ENCODE assay signal across 27 mouse cellular contexts in genomic region chr17:67888081-67888480, GRCm38 (mm10).
"Had no signal": no experiment of that assay in that cellular context is flagged by ENCODE, and none has a peak within 500 bp of the region (broad histone marks: within the 10 kb centered on the region; RNA-seq: fewer than 3 reads in every experiment).

No protein-coding gene starts in this region.

- H3K4me1 ChIP-seq: hindbrain, embryonic 10.5 days; hindbrain, embryonic 12.5 days; intestine, embryonic 15.5 days; limb, embryonic 13.5 days; limb, embryonic 15.5 days; liver, embryonic 12.5 days had no signal

- H3K9me3 ChIP-seq: heart, embryonic 13.5 days; heart, embryonic 15.5 days; hindbrain, embryonic 10.5 days; hindbrain, embryonic 12.5 days; intestine, embryonic 15.5 days; limb, embryonic 13.5 days; limb, embryonic 15.5 days; liver, embryonic 12.5 days had no signal

- H3K27me3 ChIP-seq: heart, embryonic 13.5 days; heart, embryonic 15.5 days; hindbrain, embryonic 12.5 days; intestine, embryonic 15.5 days; limb, embryonic 13.5 days; limb, embryonic 15.5 days; liver, embryonic 12.5 days had no signal

- H3K4me2 ChIP-seq: heart, embryonic 11.5 days; heart, embryonic 13.5 days; heart, embryonic 15.5 days; hindbrain, embryonic 12.5 days; hindbrain, embryonic 14.5 days; intestine, embryonic 15.5 days; limb, embryonic 13.5 days; limb, embryonic 15.5 days; liver, embryonic 12.5 days had no signal

- H3K27ac ChIP-seq: gastrocnemius, adult 2 months; heart, embryonic 13.5 days; heart, embryonic 15.5 days; hindbrain, embryonic 10.5 days; hindbrain, embryonic 12.5 days; hindbrain, embryonic 14.5 days; intestine, embryonic 15.5 days; limb, embryonic 13.5 days; limb, embryonic 15.5 days; liver, embryonic 12.5 days; liver, embryonic 14.5 days had no signal

- ATAC-seq: hindbrain, embryonic 16.5 days; inflammation-experienced regulatory T-cells, adult 6 months; intestine, embryonic 15.5 days; intestine, postnatal 0 days; liver, embryonic 12.5 days had no signal

- H3K9ac ChIP-seq: heart, embryonic 13.5 days; heart, embryonic 15.5 days; hindbrain, embryonic 12.5 days; hindbrain, embryonic 14.5 days; intestine, embryonic 15.5 days; limb, embryonic 13.5 days; limb, embryonic 15.5 days; liver, embryonic 12.5 days; liver, embryonic 14.5 days had no signal

- DNase-seq: gastrocnemius, adult 2 months; gastrocnemius, postnatal 10 days; gastrocnemius, postnatal 25 days; heart, adult 18-20 months; heart, postnatal 14 days; heart, postnatal 4 days; kidney, adult 18-20 months; kidney, adult 8-10 months; kidney, postnatal 10 days; kidney, postnatal 25 days; layer of hippocampus, adult 9-11 months; layer of hippocampus, postnatal 36 days; left cerebral cortex, postnatal 4 days had no signal

- H3K4me3 ChIP-seq: gastrocnemius, adult 2 months; heart, embryonic 13.5 days; heart, embryonic 15.5 days; hindbrain, embryonic 10.5 days; hindbrain, embryonic 12.5 days; intestine, embryonic 15.5 days; limb, embryonic 13.5 days; limb, embryonic 15.5 days; liver, embryonic 12.5 days had no signal

- H3K36me3 ChIP-seq: hindbrain, embryonic 12.5 days; intestine, embryonic 15.5 days; liver, embryonic 12.5 days had no signal
